ENCODE assay signal across 13 mouse cellular contexts in the genomic region with DNA sequence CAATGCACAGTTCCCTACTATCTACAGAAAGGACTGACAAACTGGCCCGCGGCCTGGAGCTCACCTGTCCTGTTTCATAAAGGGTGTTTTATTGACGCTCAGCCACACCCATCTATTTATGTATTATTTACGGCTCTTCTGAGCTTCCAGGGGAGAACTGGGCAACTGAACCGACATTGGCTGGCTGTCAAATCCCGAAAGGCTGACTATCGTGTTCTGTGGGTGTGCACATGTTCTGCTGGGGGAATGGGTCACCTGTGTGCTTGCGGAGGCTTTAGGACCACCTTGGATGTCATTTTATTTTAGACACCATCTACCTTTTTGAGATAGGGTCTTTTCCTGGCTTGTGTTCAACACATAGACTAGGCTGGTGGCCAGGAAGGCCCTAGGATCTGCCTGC.
"Had no signal": no experiment of that assay in that cellular context is flagged by ENCODE, and none has a peak within 500 bp of the region (broad histone marks: within the 10 kb centered on the region; RNA-seq: fewer than 3 reads in every experiment).

No protein-coding gene starts in this region.

- H3K4me2 ChIP-seq: kidney, embryonic 15.5 days; liver, embryonic 13.5 days; midbrain, embryonic 11.5 days had no signal

- H3K27me3 ChIP-seq: kidney, embryonic 15.5 days; liver, embryonic 13.5 days had no signal

- H3K27ac ChIP-seq: kidney, embryonic 15.5 days; liver, embryonic 13.5 days; stomach, postnatal 0 days had no signal

- H3K36me3 ChIP-seq: kidney, embryonic 15.5 days; liver, embryonic 13.5 days had no signal

- DNase-seq: kidney, postnatal 14 days; kidney, postnatal 4 days; liver, embryonic 13.5 days; lung, adult 2 months; lung, postnatal 14 days; lung, postnatal 4 days; midbrain, embryonic 14.5 days; thymus, adult 2 months; thymus, postnatal 14 days; thymus, postnatal 4 days had no signal

- H3K4me3 ChIP-seq: kidney, embryonic 15.5 days; liver, embryonic 13.5 days had no signal

- H3K9ac ChIP-seq: kidney, embryonic 15.5 days; liver, embryonic 13.5 days had no signal

- H3K9me3 ChIP-seq: kidney, embryonic 15.5 days; liver, embryonic 13.5 days had no signal
